Mouse (Mus musculus): ENCODE results near the gene Wdr86. TPM values are rescaled to one million over a fixed set of nuclear protein-coding genes. Genes with fewer than 3 reads are reported as not detected.

Wdr86 gene
- polyA plus RNA-seq, 1 experiment from 2014 or later, result 9.6 TPM

DNA sequence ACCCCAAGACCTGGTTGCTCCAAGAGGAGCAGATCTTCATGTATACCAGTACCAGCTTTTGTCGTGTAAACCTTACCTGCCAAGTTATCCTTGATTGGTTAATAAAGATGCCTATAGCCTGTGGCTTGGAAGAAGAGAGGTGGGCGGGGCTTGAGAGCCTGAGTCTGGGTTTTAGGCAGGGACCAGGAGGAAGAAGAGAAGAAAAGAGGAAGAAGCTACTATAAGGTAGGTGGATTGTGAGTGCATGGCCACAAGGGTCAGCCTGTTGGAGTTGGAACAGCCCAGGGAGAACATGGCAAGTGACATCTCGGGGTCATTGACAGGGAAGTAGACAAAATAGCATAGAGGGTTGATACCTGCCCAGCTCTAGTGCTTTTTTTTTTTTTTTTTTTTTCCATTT is 10.7 kb downstream of the Wdr86 start:
- Histone ChIP-seq H3K27me3 (ENCODE audit: control insufficient read depth, insufficient read depth, low read length) (no peaks in the 10 kb centered on the region), H3K4me3 (ENCODE audit: control insufficient read depth in 1 of 2, insufficient read depth in 1 of 2, low read depth in 1 of 2, low read length in 2 of 2) (no peak overlapping the region), H3K9me3 (ENCODE audit: control insufficient read depth, low read length) (no peaks in the 10 kb centered on the region), H3K4me1 (ENCODE audit: control insufficient read depth in 2 of 2, insufficient read depth in 2 of 2, low read length in 2 of 2) (peaks cover 7 to 10% of the 10 kb centered on the region in 2 experiments; a peak in 3 of 4 replicates), H3K4me2 (ENCODE audit: low read length) (no peak overlapping the region), H3K36me3 (ENCODE audit: control insufficient read depth, insufficient read depth, low read length) (no peaks in the 10 kb centered on the region), H3K27ac (replicated peaks in 1 of 2; ENCODE audit: control insufficient read depth in 1 of 2, insufficient read depth in 1 of 2, low read depth in 2 of 2, low read length in 2 of 2) (no peak overlapping the region), H3K9ac (ENCODE audit: low read length) (no peak overlapping the region)
- WGBS, result 85% methylated on average over 3 of the region's 3 CpGs
- ATAC-seq (ENCODE audit: insufficient number of reproducible peaks, insufficient read depth, low FRiP score, low read depth), result no peak

DNA sequence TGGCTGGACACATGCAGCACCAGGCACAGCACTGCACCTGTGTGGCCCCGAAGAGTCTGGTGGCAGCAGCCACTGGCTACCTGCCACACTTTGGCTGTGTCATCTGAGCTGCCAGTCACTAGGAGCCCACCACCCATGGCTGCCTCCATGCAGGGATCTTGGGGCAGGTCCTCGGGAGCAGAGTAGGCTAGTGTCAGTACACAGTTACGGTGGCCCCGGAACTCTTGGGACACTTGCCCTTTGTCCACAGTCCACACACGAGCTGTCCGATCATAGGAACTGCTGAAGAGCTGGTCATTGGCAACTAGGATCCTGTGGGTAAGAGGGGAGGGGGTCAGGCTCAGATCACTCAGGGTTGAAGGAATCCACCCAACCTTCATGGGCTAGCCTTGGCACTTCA is 12.5 kb downstream of the Wdr86 start:
- no peak overlapping the region for H3K4me3 ChIP-seq (ENCODE audit: control insufficient read depth in 1 of 2, insufficient read depth in 1 of 2, low read depth in 1 of 2, low read length in 2 of 2)
- WGBS, result 94% methylated on average over 6 of the region's 6 CpGs
- no peaks in the 10 kb centered on the region for H3K36me3 ChIP-seq (ENCODE audit: control insufficient read depth, insufficient read depth, low read length)
- H3K27me3 ChIP-seq (ENCODE audit: control insufficient read depth, insufficient read depth, low read length), result no peaks in the 10 kb centered on the region
- H3K4me1 ChIP-seq (ENCODE audit: control insufficient read depth in 2 of 2, insufficient read depth in 2 of 2, low read length in 2 of 2), result peaks cover 0 to 2% of the 10 kb centered on the region in 2 experiments; a peak in 1 of 4 replicates
- no peak overlapping the region for H3K4me2 ChIP-seq (ENCODE audit: low read length)
- no peak overlapping the region for H3K9ac ChIP-seq (ENCODE audit: low read length)
- H3K27ac ChIP-seq (replicated peaks in 1 of 2; ENCODE audit: control insufficient read depth in 1 of 2, insufficient read depth in 1 of 2, low read depth in 2 of 2, low read length in 2 of 2), result no peak overlapping the region
- ATAC-seq (ENCODE audit: insufficient number of reproducible peaks, insufficient read depth, low FRiP score, low read depth), result no peak
- no peaks in the 10 kb centered on the region for H3K9me3 ChIP-seq (ENCODE audit: control insufficient read depth, low read length)

DNA sequence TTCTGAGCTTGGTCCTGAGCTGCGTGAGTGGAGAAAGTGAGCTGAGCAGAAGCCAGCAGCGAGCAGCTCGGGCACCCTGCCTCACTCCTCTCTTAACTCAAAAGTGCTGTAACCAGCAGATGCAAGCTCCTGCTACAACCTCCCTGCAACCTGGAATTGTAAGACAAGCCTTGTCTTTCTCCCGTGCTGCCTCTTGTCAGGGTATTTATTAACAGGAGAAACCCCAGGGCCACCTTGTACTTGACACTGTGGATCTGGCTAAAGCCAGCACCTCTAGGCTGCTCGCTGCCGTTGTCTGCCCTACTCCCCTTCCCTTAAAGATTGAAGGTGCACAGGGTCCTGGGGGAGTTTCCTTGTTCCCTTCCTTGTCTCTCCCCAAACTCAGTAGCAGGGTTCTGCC is 16.5 kb downstream of the Wdr86 start:
- Histone ChIP-seq H3K27me3 (ENCODE audit: control insufficient read depth, insufficient read depth, low read length) (no peaks in the 10 kb centered on the region), H3K4me3 (ENCODE audit: control insufficient read depth in 1 of 2, insufficient read depth in 1 of 2, low read depth in 1 of 2, low read length in 2 of 2) (no peak overlapping the region), H3K36me3 (ENCODE audit: control insufficient read depth, insufficient read depth, low read length) (peaks cover 32% of the 10 kb centered on the region), H3K27ac (replicated peaks in 1 of 2; ENCODE audit: control insufficient read depth in 1 of 2, insufficient read depth in 1 of 2, low read depth in 2 of 2, low read length in 2 of 2) (no peak overlapping the region), H3K4me2 (ENCODE audit: low read length) (no peak overlapping the region), H3K9ac (ENCODE audit: low read length) (no peak overlapping the region), H3K4me1 (ENCODE audit: control insufficient read depth in 2 of 2, insufficient read depth in 2 of 2, low read length in 2 of 2) (peaks cover 0 to 2% of the 10 kb centered on the region in 2 experiments; a peak in 1 of 4 replicates), H3K9me3 (ENCODE audit: control insufficient read depth, low read length) (peaks cover 6% of the 10 kb centered on the region; the same call in 1 of the 2 replicates)
- WGBS, result 74% methylated on average over 6 of the region's 6 CpGs
- ATAC-seq (ENCODE audit: insufficient number of reproducible peaks, insufficient read depth, low FRiP score, low read depth), result no peak

DNA sequence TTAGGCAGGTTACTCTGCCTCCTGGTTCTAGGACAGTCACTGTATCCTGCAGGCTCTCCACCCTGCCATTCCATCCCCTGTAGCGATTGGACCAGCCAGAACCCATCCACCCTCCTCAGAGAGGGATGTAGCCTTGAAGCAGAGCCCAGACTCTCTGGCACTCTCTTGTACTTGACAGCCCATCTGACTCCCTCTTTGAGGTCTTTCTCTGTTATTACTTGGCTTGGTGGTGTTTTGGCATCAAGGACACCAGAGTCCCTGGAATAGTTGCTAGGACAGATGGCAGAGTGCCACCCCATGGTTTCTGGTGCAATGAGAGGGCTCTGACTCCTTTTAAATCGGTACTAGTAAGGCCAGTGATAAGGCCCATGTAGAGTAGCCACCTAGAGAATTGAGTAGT is 17.3 kb downstream of the Wdr86 start:
- Histone ChIP-seq H3K4me1 (ENCODE audit: control insufficient read depth in 2 of 2, insufficient read depth in 2 of 2, low read length in 2 of 2) (peaks cover 0 to 2% of the 10 kb centered on the region in 2 experiments; a peak in 1 of 4 replicates), H3K9ac (ENCODE audit: low read length) (no peak overlapping the region), H3K27me3 (ENCODE audit: control insufficient read depth, insufficient read depth, low read length) (no peaks in the 10 kb centered on the region), H3K4me3 (ENCODE audit: control insufficient read depth in 1 of 2, insufficient read depth in 1 of 2, low read depth in 1 of 2, low read length in 2 of 2) (no peak overlapping the region), H3K4me2 (ENCODE audit: low read length) (no peak overlapping the region), H3K27ac (replicated peaks in 1 of 2; ENCODE audit: control insufficient read depth in 1 of 2, insufficient read depth in 1 of 2, low read depth in 2 of 2, low read length in 2 of 2) (no peak overlapping the region), H3K36me3 (ENCODE audit: control insufficient read depth, insufficient read depth, low read length) (peaks cover 40% of the 10 kb centered on the region), H3K9me3 (ENCODE audit: control insufficient read depth, low read length) (peaks cover 6% of the 10 kb centered on the region; the same call in 1 of the 2 replicates)
- 59% methylated on average over 2 of the region's 2 CpGs for WGBS
- ATAC-seq (ENCODE audit: insufficient number of reproducible peaks, insufficient read depth, low FRiP score, low read depth), result peak; percentile 29; the same call in 1 of the 2 replicates

GRCm38 (mm10) chr5:24711615-24712014 is 18.9 kb downstream of the Wdr86 start:
- WGBS, result 91% methylated on average over 6 of the region's 6 CpGs
- Histone ChIP-seq H3K4me1 (ENCODE audit: control insufficient read depth in 2 of 2, insufficient read depth in 2 of 2, low read length in 2 of 2) (peaks cover 0 to 2% of the 10 kb centered on the region in 2 experiments; a peak in 1 of 4 replicates), H3K27me3 (ENCODE audit: control insufficient read depth, insufficient read depth, low read length) (no peaks in the 10 kb centered on the region), H3K4me2 (ENCODE audit: low read length) (no peak overlapping the region), H3K4me3 (ENCODE audit: control insufficient read depth in 1 of 2, insufficient read depth in 1 of 2, low read depth in 1 of 2, low read length in 2 of 2) (no peak overlapping the region), H3K9ac (ENCODE audit: low read length) (no peak overlapping the region), H3K36me3 (ENCODE audit: control insufficient read depth, insufficient read depth, low read length) (peaks cover 56% of the 10 kb centered on the region), H3K9me3 (ENCODE audit: control insufficient read depth, low read length) (peaks cover 6% of the 10 kb centered on the region; the same call in 1 of the 2 replicates), H3K27ac (replicated peaks in 1 of 2; ENCODE audit: control insufficient read depth in 1 of 2, insufficient read depth in 1 of 2, low read depth in 2 of 2, low read length in 2 of 2) (no peak overlapping the region)
- ATAC-seq (ENCODE audit: insufficient number of reproducible peaks, insufficient read depth, low FRiP score, low read depth), result no peak

- no peak for ATAC-seq (ENCODE audit: insufficient number of reproducible peaks, insufficient read depth, low FRiP score, low read depth)
- Histone ChIP-seq H3K4me2 (ENCODE audit: low read length) (no peak overlapping the region), H3K9me3 (ENCODE audit: control insufficient read depth, low read length) (peaks cover 6% of the 10 kb centered on the region; the same call in 1 of the 2 replicates), H3K36me3 (ENCODE audit: control insufficient read depth, insufficient read depth, low read length) (peaks cover 72% of the 10 kb centered on the region), H3K27me3 (ENCODE audit: control insufficient read depth, insufficient read depth, low read length) (no peaks in the 10 kb centered on the region), H3K4me1 (ENCODE audit: control insufficient read depth in 2 of 2, insufficient read depth in 2 of 2, low read length in 2 of 2) (peaks cover 0 to 2% of the 10 kb centered on the region in 2 experiments; a peak in 1 of 4 replicates), H3K9ac (ENCODE audit: low read length) (no peak overlapping the region), H3K4me3 (ENCODE audit: control insufficient read depth in 1 of 2, insufficient read depth in 1 of 2, low read depth in 1 of 2, low read length in 2 of 2) (no peak overlapping the region), H3K27ac (replicated peaks in 1 of 2; ENCODE audit: control insufficient read depth in 1 of 2, insufficient read depth in 1 of 2, low read depth in 2 of 2, low read length in 2 of 2) (no peak overlapping the region)
- 68% methylated on average over 2 of the region's 2 CpGs for WGBS
Observed at GRCm38 (mm10) chr5:24709962-24710361, 20.6 kb downstream of the Wdr86 start.

GRCm38 (mm10) chr5:24704615-24705014 is 25.9 kb downstream of the Wdr86 start:
- 84% methylated on average over 8 of the region's 8 CpGs for whole genome bisulfite sequencing
- Histone ChIP-seq H3K4me1 (ENCODE audit: control insufficient read depth in 2 of 2, insufficient read depth in 2 of 2, low read length in 2 of 2) (no peaks in the 10 kb centered on the region), H3K9ac (ENCODE audit: low read length) (no peak overlapping the region), H3K4me3 (ENCODE audit: control insufficient read depth in 1 of 2, insufficient read depth in 1 of 2, low read depth in 1 of 2, low read length in 2 of 2) (no peak overlapping the region), H3K4me2 (ENCODE audit: low read length) (no peak overlapping the region), H3K27me3 (ENCODE audit: control insufficient read depth, insufficient read depth, low read length) (no peaks in the 10 kb centered on the region), H3K36me3 (ENCODE audit: control insufficient read depth, insufficient read depth, low read length) (peaks cover 99% of the 10 kb centered on the region), H3K9me3 (ENCODE audit: control insufficient read depth, low read length) (no peaks in the 10 kb centered on the region), H3K27ac (replicated peaks in 1 of 2; ENCODE audit: control insufficient read depth in 1 of 2, insufficient read depth in 1 of 2, low read depth in 2 of 2, low read length in 2 of 2) (no peak overlapping the region)
- no peak for ATAC-seq (ENCODE audit: insufficient number of reproducible peaks, insufficient read depth, low FRiP score, low read depth)

- no peak overlapping the region for H3K9ac ChIP-seq (ENCODE audit: low read length)
- H3K4me1 ChIP-seq (ENCODE audit: control insufficient read depth in 2 of 2, insufficient read depth in 2 of 2, low read length in 2 of 2), result no peaks in the 10 kb centered on the region
- no peaks in the 10 kb centered on the region for H3K27me3 ChIP-seq (ENCODE audit: control insufficient read depth, insufficient read depth, low read length)
- H3K4me2 ChIP-seq (ENCODE audit: low read length), result no peak overlapping the region
- H3K4me3 ChIP-seq (ENCODE audit: control insufficient read depth in 1 of 2, insufficient read depth in 1 of 2, low read depth in 1 of 2, low read length in 2 of 2), result no peak overlapping the region
- H3K36me3 ChIP-seq (ENCODE audit: control insufficient read depth, insufficient read depth, low read length), result peaks cover 100% of the 10 kb centered on the region
- no peaks in the 10 kb centered on the region for H3K9me3 ChIP-seq (ENCODE audit: control insufficient read depth, low read length)
- WGBS, result 87% methylated on average over 3 of the region's 3 CpGs
- ATAC-seq (ENCODE audit: insufficient number of reproducible peaks, insufficient read depth, low FRiP score, low read depth), result no peak
- no peak overlapping the region for H3K27ac ChIP-seq (replicated peaks in 1 of 2; ENCODE audit: control insufficient read depth in 1 of 2, insufficient read depth in 1 of 2, low read depth in 2 of 2, low read length in 2 of 2)
Observed at GRCm38 (mm10) chr5:24701271-24701670, 29.3 kb downstream of the Wdr86 start.

Measured in heart, embryonic 14.5 days (tissue).